In the genomic region with DNA sequence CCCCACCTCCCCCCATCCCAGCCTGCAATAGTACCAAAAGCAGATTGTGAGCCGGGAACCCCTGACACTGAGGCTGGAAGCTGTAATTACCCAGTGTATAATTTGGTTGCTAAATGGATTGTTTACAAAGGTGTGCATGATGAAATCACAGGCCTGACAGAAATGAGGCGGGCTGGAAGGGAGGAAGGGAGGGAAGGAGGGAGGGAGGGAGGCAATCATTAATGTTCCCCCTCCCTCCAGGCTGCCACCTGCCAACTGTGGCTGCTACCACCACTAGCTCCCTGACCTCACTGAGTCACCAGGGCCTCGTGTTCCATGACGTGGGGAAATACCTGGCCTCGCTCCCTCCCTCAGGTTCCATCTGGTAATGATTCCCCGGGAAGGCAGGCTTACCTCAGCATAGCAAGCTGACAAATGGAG, we compare ENCODE assay signal across 10 mouse cellular contexts.
DNase-seq lines count a peak whose midpoint lies in the region; ATAC-seq lines count a peak whose summit lies in the region.
"Had no signal": no experiment of that assay in that cellular context is flagged by ENCODE, and none has a peak within 500 bp of the region (broad histone marks: within the 10 kb centered on the region; RNA-seq: fewer than 3 reads in every experiment).

No protein-coding gene starts in this region.

- H3K4me2 ChIP-seq in embryonic facial prominence, embryonic 15.5 days (replicated peaks): no peak overlapping the region

- H3K4me3 ChIP-seq in embryonic facial prominence, embryonic 15.5 days (replicated peaks): no peak overlapping the region

- no peak overlapping the region for H3K27ac ChIP-seq in embryonic facial prominence, embryonic 15.5 days (replicated peaks)

- H3K27me3 ChIP-seq in embryonic facial prominence, embryonic 15.5 days: no peaks in the 10 kb centered on the region

- H3K9ac ChIP-seq in embryonic facial prominence, embryonic 15.5 days: no peak overlapping the region

- DNase-seq in cerebellum, postnatal 10 days: peak; percentile 27 to 29
- DNase-seq in kidney, postnatal 10 days: peak; percentile 83
- peak; percentile 31 for DNase-seq in lung, postnatal 25 days (ENCODE audit: low spot score)
- DNase-seq in heart, adult 9 months (ENCODE audit: low spot score in 2 of 2): no peak
- DNase-seq in frontal cortex, postnatal 36 days (ENCODE audit: low spot score in 2 of 2): no peak
- no peak for DNase-seq in spleen, postnatal 36 days (ENCODE audit: low spot score in 2 of 2)
- DNase-seq: cerebellum, adult 9-10 months had no signal

- H3K9me3 ChIP-seq in embryonic facial prominence, embryonic 15.5 days (replicated peaks): no peaks in the 10 kb centered on the region

- H3K36me3 ChIP-seq in embryonic facial prominence, embryonic 15.5 days: no peaks in the 10 kb centered on the region
- H3K36me3 ChIP-seq: G1E had no signal

- no peak for ATAC-seq in cerebellum, adult (ENCODE audit: insufficient number of reproducible peaks, low FRiP score, low TSS enrichment)
- ATAC-seq in embryonic facial prominence, embryonic 15.5 days (ENCODE audit: insufficient number of reproducible peaks, low FRiP score, low TSS enrichment, low read depth): peak; percentile 72

- H3K4me1 ChIP-seq in embryonic facial prominence, embryonic 15.5 days: peaks cover 13% of the 10 kb centered on the region

- 30% methylated on average over 6 of the region's 6 CpGs for WGBS in embryonic facial prominence, embryonic 15.5 days

Comparison
In these comparisons a context has a peak if more than half of its experiments do, and no peak if none do; other contexts are left out.
1. DNase-seq: peak in cerebellum, postnatal 10 days (2 of 2), kidney, postnatal 10 days (single experiment) and lung, postnatal 25 days (single experiment); none in heart, adult 9 months (0 of 2), frontal cortex, postnatal 36 days (0 of 2) and spleen, postnatal 36 days (0 of 2).